16 mouse cellular contexts compared by ENCODE assay signal in the genomic region with DNA sequence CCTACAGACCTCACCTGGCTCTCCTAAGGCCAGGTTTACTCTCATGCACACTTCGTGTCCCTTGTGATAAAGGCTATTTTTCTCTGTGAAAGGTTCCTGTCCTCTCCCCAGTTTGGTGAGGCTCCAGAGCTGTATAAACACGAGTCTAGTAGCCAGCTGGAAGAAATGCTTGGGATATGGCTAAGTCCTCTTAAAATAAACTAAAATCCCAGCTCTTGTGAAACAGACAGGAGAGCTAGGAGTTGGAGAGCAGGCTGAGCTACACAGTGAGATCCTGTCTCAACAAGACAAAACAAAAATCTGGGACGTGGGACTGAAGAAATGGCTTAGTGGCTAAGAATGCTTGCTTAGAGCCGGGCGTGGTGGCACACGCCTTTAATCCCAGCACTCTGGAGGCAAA. TPM values are rescaled to one million over a fixed set of nuclear protein-coding genes. Genes with fewer than 3 reads are reported as not detected.
A peak's percentile ranks its signal among the peaks of the same experiment; 100 is the strongest.
DNase-seq lines count a peak whose midpoint lies in the region; ATAC-seq and TF ChIP-seq lines count a peak whose summit lies in the region.
"Had no signal": no experiment of that assay in that cellular context is flagged by ENCODE, and none has a peak within 500 bp of the region (broad histone marks: within the 10 kb centered on the region; RNA-seq: fewer than 3 reads in every experiment).

No protein-coding gene starts in this region.

- no peak for TF ChIP-seq CTCF in liver, postnatal 0 days (IDR thresholded peaks at IDR 0.05; ENCODE audit: low read depth)
- no peak for TF ChIP-seq CTCF in small intestine, adult 2 months (IDR thresholded peaks at IDR 0.05; ENCODE audit: extremely low read depth, insufficient read length, insufficient replicate concordance, low read depth, low read length)

- TF ChIP-seq EP300 in liver, postnatal 0 days (IDR thresholded peaks at IDR 0.05; ENCODE audit: low read depth): no peak

- H3K36me3 ChIP-seq in liver, postnatal 0 days (replicated peaks; ENCODE audit: insufficient read depth, low read length): peaks cover 28% of the 10 kb centered on the region
- H3K36me3 ChIP-seq in liver, embryonic 12.5 days: peaks cover 40% of the 10 kb centered on the region
- peaks cover 33% of the 10 kb centered on the region for H3K36me3 ChIP-seq in embryonic facial prominence, embryonic 14.5 days (ENCODE audit: control insufficient read depth, insufficient read depth, low read length)
- no peaks in the 10 kb centered on the region for H3K36me3 ChIP-seq in intestine, embryonic 16.5 days (ENCODE audit: control insufficient read depth, insufficient read depth, low read length)
- peaks cover 7% of the 10 kb centered on the region for H3K36me3 ChIP-seq in small intestine, adult 2 months (ENCODE audit: control insufficient read depth, insufficient read depth, low read length)

- H3K4me3 ChIP-seq in liver, postnatal 0 days (ENCODE audit: low read depth, low read length): no peak overlapping the region
- H3K4me3 ChIP-seq in liver, embryonic 12.5 days: no peak overlapping the region
- no peak overlapping the region for H3K4me3 ChIP-seq in embryonic facial prominence, embryonic 14.5 days (ENCODE audit: low read depth, low read length)
- H3K4me3 ChIP-seq in intestine, embryonic 16.5 days (ENCODE audit: low read length): no peak overlapping the region
- H3K4me3 ChIP-seq in small intestine, adult 2 months (ENCODE audit: low read depth, low read length): no peak overlapping the region

- peaks cover 15% of the 10 kb centered on the region; the same call in 1 of the 2 replicates for H3K27me3 ChIP-seq in liver, postnatal 0 days (ENCODE audit: insufficient read depth, low read length)
- H3K27me3 ChIP-seq in liver, embryonic 12.5 days (replicated peaks): peaks cover 42% of the 10 kb centered on the region
- no peaks in the 10 kb centered on the region for H3K27me3 ChIP-seq in embryonic facial prominence, embryonic 14.5 days (replicated peaks; ENCODE audit: control insufficient read depth, insufficient read depth, low read length)
- 0 out of 2 replicates have a peak, but pooled peaks cover 5% of the 10 kb centered on the region for H3K27me3 ChIP-seq in intestine, embryonic 16.5 days (replicated peaks; ENCODE audit: control insufficient read depth, insufficient read depth, low read length)
- H3K27me3 ChIP-seq in small intestine, adult 2 months (ENCODE audit: control insufficient read depth, insufficient read depth, low read length): peaks cover 15% of the 10 kb centered on the region

- 0 out of 2 replicates have a peak overlapping the region, but pooled peaks have one; percentile 58 for H3K27ac ChIP-seq in liver, postnatal 0 days (ENCODE audit: low read depth)
- H3K27ac ChIP-seq in liver, embryonic 12.5 days: no peak overlapping the region; the same call in 1 of the 2 replicates
- H3K27ac ChIP-seq in embryonic facial prominence, embryonic 14.5 days (replicated peaks; ENCODE audit: low read depth, low read length): no peak overlapping the region
- peak overlapping the region; percentile 3; the same call in 1 of the 2 replicates for H3K27ac ChIP-seq in intestine, embryonic 16.5 days (ENCODE audit: low read length)
- H3K27ac ChIP-seq in small intestine, adult 2 months (ENCODE audit: insufficient read depth, low read depth, low read length): peak overlapping the region; percentile 23; the same call in 1 of the 2 replicates
- H3K27ac ChIP-seq: kidney, embryonic 15.5 days; macrophage; midbrain, embryonic 12.5 days had no signal

- peaks cover 39% of the 10 kb centered on the region for H3K4me1 ChIP-seq in liver, postnatal 0 days (ENCODE audit: insufficient read depth)
- peaks cover 76% of the 10 kb centered on the region for H3K4me1 ChIP-seq in liver, embryonic 12.5 days
- H3K4me1 ChIP-seq in embryonic facial prominence, embryonic 14.5 days (ENCODE audit: control insufficient read depth, insufficient read depth, low read length): peaks cover 36% of the 10 kb centered on the region
- H3K4me1 ChIP-seq in intestine, embryonic 16.5 days (ENCODE audit: control insufficient read depth, insufficient read depth, low read length): peaks cover 47% of the 10 kb centered on the region
- H3K4me1 ChIP-seq in small intestine, adult 2 months (ENCODE audit: control insufficient read depth, insufficient read depth, insufficient read length, low read length): peaks cover 23% of the 10 kb centered on the region

- H3K4me2 ChIP-seq in liver, postnatal 0 days (ENCODE audit: low read depth, low read length): no peak overlapping the region
- H3K4me2 ChIP-seq in liver, embryonic 12.5 days: no peak overlapping the region
- H3K4me2 ChIP-seq in embryonic facial prominence, embryonic 14.5 days (ENCODE audit: low read depth, low read length): no peak overlapping the region
- no peak overlapping the region for H3K4me2 ChIP-seq in intestine, embryonic 16.5 days (ENCODE audit: low read depth, low read length)

- no peak for TF ChIP-seq POLR2A in small intestine, adult 2 months (IDR thresholded peaks at IDR 0.05; ENCODE audit: low read depth, low read length)

- no peak overlapping the region for H3K9ac ChIP-seq in liver, postnatal 0 days (replicated peaks)
- H3K9ac ChIP-seq in liver, embryonic 12.5 days: no peak overlapping the region
- no peak overlapping the region for H3K9ac ChIP-seq in embryonic facial prominence, embryonic 14.5 days (ENCODE audit: low read depth, low read length)
- no peak overlapping the region for H3K9ac ChIP-seq in intestine, embryonic 16.5 days (ENCODE audit: low read depth, low read length)
- H3K9ac ChIP-seq: kidney, embryonic 15.5 days; midbrain, embryonic 12.5 days had no signal

- no peak for ATAC-seq in liver, postnatal 0 days
- ATAC-seq in liver, embryonic 12.5 days: no peak
- no peak for ATAC-seq in embryonic facial prominence, embryonic 14.5 days (ENCODE audit: low read depth)
- ATAC-seq in intestine, embryonic 16.5 days: no peak
- ATAC-seq: forebrain, embryonic 14.5 days had no signal

- no peak for DNase-seq in liver, postnatal 0 days
- peak; percentile 33 for DNase-seq in embryonic facial prominence, embryonic 14.5 days (ENCODE audit: low spot score)
- DNase-seq in Muller cell, postnatal 12 days (ENCODE audit: inconsistent ontology term): no peak
- no peak for DNase-seq in gastrocnemius, adult 18-20 months (ENCODE audit: low spot score)
- DNase-seq in kidney, adult 8-10 months: no peak
- DNase-seq: adrenal gland, postnatal 36 days; heart, postnatal 4 days; right cerebral cortex, postnatal 25 days had no signal

- WGBS in liver, postnatal 0 days (ENCODE audit: insufficient replicate concordance): 76% methylated on average over 6 of the region's 6 CpGs
- WGBS in liver, embryonic 12.5 days (ENCODE audit: insufficient replicate concordance): 71% methylated on average over 6 of the region's 6 CpGs
- 63% methylated on average over 6 of the region's 6 CpGs for WGBS in embryonic facial prominence, embryonic 14.5 days
- 53% methylated on average over 6 of the region's 6 CpGs for WGBS in intestine, embryonic 16.5 days
- 61% methylated on average over 6 of the region's 6 CpGs for WGBS in small intestine, adult 2 months

- H3K9me3 ChIP-seq in liver, postnatal 0 days (ENCODE audit: low read length): no peaks in the 10 kb centered on the region
- H3K9me3 ChIP-seq in liver, embryonic 12.5 days (replicated peaks): no peaks in the 10 kb centered on the region
- H3K9me3 ChIP-seq in embryonic facial prominence, embryonic 14.5 days (ENCODE audit: control insufficient read depth, low read length): no peaks in the 10 kb centered on the region
- H3K9me3 ChIP-seq in intestine, embryonic 16.5 days (ENCODE audit: control insufficient read depth, low read length): no peaks in the 10 kb centered on the region
- H3K9me3 ChIP-seq: kidney, embryonic 15.5 days; midbrain, embryonic 12.5 days had no signal

RNA-seq across cellular contexts. Expression of a gene that starts 3.9 kb away (rescaled TPM):
- 0.37 and 0.45 TPM in 2 replicates for polyA plus RNA-seq in liver, postnatal 0 days (2015; fragmentation: Nextera tagmentation; extraction: Ambion mirVana)
- polyA plus RNA-seq in liver, embryonic 12.5 days (2016; fragmentation: Nextera tagmentation; extraction: Ambion mirVana): 2.1 and 2.7 TPM in 2 replicates
- polyA plus RNA-seq in embryonic facial prominence, embryonic 14.5 days (2014; fragmentation: Nextera tagmentation; extraction: Ambion mirVana): 9.6 and 10.7 TPM in 2 replicates
- polyA plus RNA-seq in intestine, embryonic 16.5 days (2015; fragmentation: Nextera tagmentation; extraction: Ambion mirVana): 3.1 and 3.5 TPM in 2 replicates
- polyA plus RNA-seq in small intestine, adult 2 months (2012; rRNA removed): 1.3 and 1.6 TPM in 2 replicates
- under 1 TPM; 0.21 to 0.31 TPM for total RNA-seq in gastrocnemius, adult 18-20 months (2021)
- total RNA-seq: granulocyte monocyte progenitor cell, adult 5-6 weeks had no signal
- polyA plus RNA-seq: macrophage had no signal

RNA-seq across cellular contexts. Expression of a gene that starts 7.5 kb away (rescaled TPM):
- 6.7 and 7.4 TPM in 2 replicates for polyA plus RNA-seq in liver, postnatal 0 days (2015; fragmentation: Nextera tagmentation; extraction: Ambion mirVana)
- polyA plus RNA-seq in liver, embryonic 12.5 days (2016; fragmentation: Nextera tagmentation; extraction: Ambion mirVana): 12.3 and 12.6 TPM in 2 replicates
- 9.2 and 9.9 TPM in 2 replicates for polyA plus RNA-seq in embryonic facial prominence, embryonic 14.5 days (2014; fragmentation: Nextera tagmentation; extraction: Ambion mirVana)
- 8.7 TPM in 2 replicates for polyA plus RNA-seq in intestine, embryonic 16.5 days (2015; fragmentation: Nextera tagmentation; extraction: Ambion mirVana)
- 4.2 and 4.6 TPM in 2 replicates for polyA plus RNA-seq in small intestine, adult 2 months (2012; rRNA removed)
- total RNA-seq in gastrocnemius, adult 18-20 months (2021): 1 to 10 TPM; 1.2 to 1.5 TPM

RNA-seq across cellular contexts. Expression of a gene that starts 7.8 kb away (rescaled TPM):
- polyA plus RNA-seq in liver, postnatal 0 days (2015; fragmentation: Nextera tagmentation; extraction: Ambion mirVana): 2.0 and 4.2 TPM in 2 replicates
- 11.1 and 11.9 TPM in 2 replicates for polyA plus RNA-seq in liver, embryonic 12.5 days (2016; fragmentation: Nextera tagmentation; extraction: Ambion mirVana)
- polyA plus RNA-seq in embryonic facial prominence, embryonic 14.5 days (2014; fragmentation: Nextera tagmentation; extraction: Ambion mirVana): 4.6 and 6.4 TPM in 2 replicates
- 5.5 and 6.1 TPM in 2 replicates for polyA plus RNA-seq in intestine, embryonic 16.5 days (2015; fragmentation: Nextera tagmentation; extraction: Ambion mirVana)
- polyA plus RNA-seq in small intestine, adult 2 months (2012; rRNA removed): 11.4 and 62.9 TPM in 2 replicates
- 1 to 10 TPM; 4.2 to 5.5 TPM for total RNA-seq in gastrocnemius, adult 18-20 months (2021)

RNA-seq across cellular contexts. Expression of a gene that starts 38.1 kb away (rescaled TPM):
- polyA plus RNA-seq in liver, postnatal 0 days (2015; fragmentation: Nextera tagmentation; extraction: Ambion mirVana): 26.2 and 29.6 TPM in 2 replicates
- 93.7 and 95.4 TPM in 2 replicates for polyA plus RNA-seq in liver, embryonic 12.5 days (2016; fragmentation: Nextera tagmentation; extraction: Ambion mirVana)
- 42.2 and 48.1 TPM in 2 replicates for polyA plus RNA-seq in embryonic facial prominence, embryonic 14.5 days (2014; fragmentation: Nextera tagmentation; extraction: Ambion mirVana)
- 45.6 and 49.9 TPM in 2 replicates for polyA plus RNA-seq in intestine, embryonic 16.5 days (2015; fragmentation: Nextera tagmentation; extraction: Ambion mirVana)
- polyA plus RNA-seq in small intestine, adult 2 months (2012; rRNA removed): 4.1 and 8.4 TPM in 2 replicates
- total RNA-seq in gastrocnemius, adult 18-20 months (2021): under 1 TPM; 0.25 to 0.50 TPM

RNA-seq across cellular contexts. Expression of a gene that starts 43.7 kb away (rescaled TPM):
- polyA plus RNA-seq in liver, postnatal 0 days (2015; fragmentation: Nextera tagmentation; extraction: Ambion mirVana): 422 and 445 TPM in 2 replicates
- polyA plus RNA-seq in liver, embryonic 12.5 days (2016; fragmentation: Nextera tagmentation; extraction: Ambion mirVana): 371 and 388 TPM in 2 replicates
- polyA plus RNA-seq in embryonic facial prominence, embryonic 14.5 days (2014; fragmentation: Nextera tagmentation; extraction: Ambion mirVana): 573 and 574 TPM in 2 replicates
- polyA plus RNA-seq in intestine, embryonic 16.5 days (2015; fragmentation: Nextera tagmentation; extraction: Ambion mirVana): 783 and 890 TPM in 2 replicates
- 549 and 948 TPM in 2 replicates for polyA plus RNA-seq in small intestine, adult 2 months (2012; rRNA removed)
- 100 to 1,000 TPM; 151 to 164 TPM for total RNA-seq in gastrocnemius, adult 18-20 months (2021)

Comparison
In these comparisons a context has a peak if more than half of its experiments do, and no peak if none do; other contexts are left out.
1. H3K27ac ChIP-seq: peak in liver, postnatal 0 days (single experiment), intestine, embryonic 16.5 days (single experiment) and small intestine, adult 2 months (single experiment); none in liver, embryonic 12.5 days (single experiment) and embryonic facial prominence, embryonic 14.5 days (single experiment).